Mouse (Mus musculus): ENCODE data around the gene Mmp27. TPM values are rescaled to one million over a fixed set of nuclear protein-coding genes. Genes with fewer than 3 reads are reported as not detected.

Gene Mmp27
- polyA plus RNA-seq, 2 experiments: 0.05 to 0.12 TPM

GRCm38 (mm10) chr9:7572663-7573308 is 1.6 kb downstream of the Mmp27 start:
- H3K27ac ChIP-seq (replicated peaks; ENCODE audit: low read depth, low read length): no peak overlapping the region
- H3K4me2 ChIP-seq (replicated peaks; ENCODE audit: low read depth, low read length, severe bottlenecking): no peak overlapping the region
- H3K36me3 ChIP-seq (ENCODE audit: control insufficient read depth, insufficient read depth, low read length): no peaks in the 10 kb centered on the region
- H3K9me3 ChIP-seq (ENCODE audit: control insufficient read depth, low read length): no peaks in the 10 kb centered on the region
- H3K27me3 ChIP-seq (ENCODE audit: control insufficient read depth, insufficient read depth, low read length): no peaks in the 10 kb centered on the region
- ATAC-seq (ENCODE audit: low FRiP score, low read depth) (no peak), DNase-seq (ENCODE audit: low spot score) (no peak)
- TF ChIP-seq POLR2A (IDR thresholded peaks at IDR 0.05; ENCODE audit: borderline replicate concordance, extremely low read depth, insufficient read depth, insufficient read length): no peak
- H3K9ac ChIP-seq (ENCODE audit: low read depth, low read length, severe bottlenecking): no peak overlapping the region
- no peak overlapping the region for H3K4me3 ChIP-seq (replicated peaks; ENCODE audit: low read length)
- WGBS: 55% methylated on average over 2 of the region's 2 CpGs
- peaks cover 6% of the 10 kb centered on the region; the same call in 1 of the 2 replicates for H3K4me1 ChIP-seq (ENCODE audit: control insufficient read depth, insufficient read depth, low read length)

- no peak overlapping the region for H3K9ac ChIP-seq (ENCODE audit: low read depth, low read length, severe bottlenecking)
- peaks cover 6% of the 10 kb centered on the region; the same call in 1 of the 2 replicates for H3K4me1 ChIP-seq (ENCODE audit: control insufficient read depth, insufficient read depth, low read length)
- H3K9me3 ChIP-seq (ENCODE audit: control insufficient read depth, low read length): no peaks in the 10 kb centered on the region
- no peaks in the 10 kb centered on the region for H3K27me3 ChIP-seq (ENCODE audit: control insufficient read depth, insufficient read depth, low read length)
- no peak overlapping the region for H3K27ac ChIP-seq (replicated peaks; ENCODE audit: low read depth, low read length)
- ATAC-seq (ENCODE audit: low FRiP score, low read depth) (no peak), DNase-seq (ENCODE audit: low spot score) (no peak)
- H3K36me3 ChIP-seq (ENCODE audit: control insufficient read depth, insufficient read depth, low read length): no peaks in the 10 kb centered on the region
- no peak for TF ChIP-seq POLR2A (IDR thresholded peaks at IDR 0.05; ENCODE audit: borderline replicate concordance, extremely low read depth, insufficient read depth, insufficient read length)
- WGBS: 80% methylated on average over 3 of the region's 3 CpGs
- no peak overlapping the region for H3K4me2 ChIP-seq (replicated peaks; ENCODE audit: low read depth, low read length, severe bottlenecking)
- H3K4me3 ChIP-seq (replicated peaks; ENCODE audit: low read length): no peak overlapping the region
These were observed 4.3 kb downstream of the Mmp27 start for GRCm38 (mm10) chr9:7575526-7575925.

DNA sequence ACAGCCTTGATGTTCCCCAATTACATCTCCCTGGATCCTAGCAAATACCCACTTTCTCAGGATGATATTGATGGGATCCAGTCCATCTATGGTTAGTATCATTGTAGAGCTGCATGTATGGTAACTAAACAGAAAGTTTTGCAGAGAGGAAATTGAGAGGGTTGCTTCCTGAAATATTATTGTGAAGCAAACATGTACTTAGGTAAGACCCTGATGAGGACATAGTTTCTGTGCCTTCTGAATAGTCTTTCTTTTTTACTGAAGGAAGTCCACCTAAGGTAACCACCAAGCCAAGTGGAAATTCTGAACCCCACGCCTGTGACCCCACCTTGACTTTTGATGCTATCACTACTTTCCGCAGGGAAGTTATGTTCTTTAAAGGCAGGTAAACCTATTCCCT is 6.2 kb downstream of the Mmp27 start:
- peaks cover 3% of the 10 kb centered on the region; the same call in 1 of the 2 replicates for H3K4me1 ChIP-seq (ENCODE audit: control insufficient read depth, insufficient read depth, low read length)
- H3K9me3 ChIP-seq (ENCODE audit: control insufficient read depth, low read length): no peaks in the 10 kb centered on the region
- H3K27ac ChIP-seq (replicated peaks; ENCODE audit: low read depth, low read length): no peak overlapping the region
- no peak overlapping the region for H3K4me3 ChIP-seq (replicated peaks; ENCODE audit: low read length)
- no peaks in the 10 kb centered on the region for H3K27me3 ChIP-seq (ENCODE audit: control insufficient read depth, insufficient read depth, low read length)
- DNase-seq (ENCODE audit: low spot score): no peak
- no peaks in the 10 kb centered on the region for H3K36me3 ChIP-seq (ENCODE audit: control insufficient read depth, insufficient read depth, low read length)
- no peak for ATAC-seq (ENCODE audit: low FRiP score, low read depth)
- WGBS: 85% methylated on average over 2 of the region's 2 CpGs
- TF ChIP-seq POLR2A (IDR thresholded peaks at IDR 0.05; ENCODE audit: borderline replicate concordance, extremely low read depth, insufficient read depth, insufficient read length): no peak
- H3K4me2 ChIP-seq (replicated peaks; ENCODE audit: low read depth, low read length, severe bottlenecking): no peak overlapping the region
- H3K9ac ChIP-seq (ENCODE audit: low read depth, low read length, severe bottlenecking): no peak overlapping the region

GRCm38 (mm10) chr9:7590063-7590462 is 18.9 kb downstream of the Mmp27 start:
- H3K36me3 ChIP-seq (ENCODE audit: control insufficient read depth, insufficient read depth, low read length): no peaks in the 10 kb centered on the region
- no peaks in the 10 kb centered on the region for H3K9me3 ChIP-seq (ENCODE audit: control insufficient read depth, low read length)
- H3K4me2 ChIP-seq (replicated peaks; ENCODE audit: low read depth, low read length, severe bottlenecking): no peak overlapping the region
- H3K4me3 ChIP-seq (replicated peaks; ENCODE audit: low read length): no peak overlapping the region
- DNase-seq (ENCODE audit: low spot score): no peak
- H3K4me1 ChIP-seq (ENCODE audit: control insufficient read depth, insufficient read depth, low read length): no peaks in the 10 kb centered on the region
- no peak for ATAC-seq (ENCODE audit: low FRiP score, low read depth)
- H3K9ac ChIP-seq (ENCODE audit: low read depth, low read length, severe bottlenecking): no peak overlapping the region
- no peak for TF ChIP-seq POLR2A (IDR thresholded peaks at IDR 0.05; ENCODE audit: borderline replicate concordance, extremely low read depth, insufficient read depth, insufficient read length)
- 74% methylated on average over 8 of the region's 8 CpGs for WGBS
- no peaks in the 10 kb centered on the region for H3K27me3 ChIP-seq (ENCODE audit: control insufficient read depth, insufficient read depth, low read length)
- H3K27ac ChIP-seq (replicated peaks; ENCODE audit: low read depth, low read length): no peak overlapping the region

DNA sequence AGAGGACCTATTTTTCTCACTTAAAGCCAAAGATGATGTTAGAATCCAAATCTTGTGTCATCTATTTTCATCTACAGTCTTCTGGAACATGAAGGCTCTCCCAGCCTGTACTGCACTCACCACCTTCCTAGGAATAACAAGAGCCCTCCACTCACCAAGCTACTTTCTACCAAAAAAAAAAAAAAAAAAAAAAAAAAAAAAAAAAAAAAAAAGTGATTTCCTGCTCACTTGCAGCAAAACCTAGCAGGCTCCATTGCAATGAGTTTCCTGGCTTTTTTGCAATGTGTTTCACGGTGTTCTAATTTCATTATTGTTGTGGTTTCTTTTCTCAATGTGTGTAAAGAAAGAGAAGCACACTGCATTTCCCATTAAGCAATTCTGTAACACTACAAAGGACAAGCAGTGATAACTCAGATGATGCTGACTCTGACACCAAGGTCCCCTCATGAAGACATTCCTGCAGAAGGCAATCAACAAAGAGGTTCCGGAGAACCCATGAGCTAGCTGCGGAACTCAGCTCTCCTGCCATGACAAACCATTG is 22.1 kb downstream of the Mmp27 start:
- TF ChIP-seq POLR2A (IDR thresholded peaks at IDR 0.05; ENCODE audit: borderline replicate concordance, extremely low read depth, insufficient read depth, insufficient read length): no peak
- Histone ChIP-seq H3K27me3 (ENCODE audit: control insufficient read depth, insufficient read depth, low read length) (no peaks in the 10 kb centered on the region), H3K4me1 (ENCODE audit: control insufficient read depth, insufficient read depth, low read length) (no peaks in the 10 kb centered on the region), H3K4me2 (replicated peaks; ENCODE audit: low read depth, low read length, severe bottlenecking) (no peak overlapping the region), H3K9ac (ENCODE audit: low read depth, low read length, severe bottlenecking) (no peak overlapping the region), H3K36me3 (ENCODE audit: control insufficient read depth, insufficient read depth, low read length) (no peaks in the 10 kb centered on the region), H3K27ac (replicated peaks; ENCODE audit: low read depth, low read length) (no peak overlapping the region), H3K4me3 (replicated peaks; ENCODE audit: low read length) (no peak overlapping the region), H3K9me3 (ENCODE audit: control insufficient read depth, low read length) (no peaks in the 10 kb centered on the region)
- DNase-seq (ENCODE audit: low spot score) (no peak), ATAC-seq (ENCODE audit: low FRiP score, low read depth) (no peak)
- 90% methylated on average over 3 of the region's 3 CpGs for WGBS

Data from limb, embryonic 14.5 days (tissue).